Mouse (Mus musculus): ENCODE measurements at regions not wholly inside any gene's neighbourhood (a gene's known extent, or its start where the extent isn't known, plus 50 kb on each side); places are given as distances from the start of the nearest gene placed in this dataset.

DNA sequence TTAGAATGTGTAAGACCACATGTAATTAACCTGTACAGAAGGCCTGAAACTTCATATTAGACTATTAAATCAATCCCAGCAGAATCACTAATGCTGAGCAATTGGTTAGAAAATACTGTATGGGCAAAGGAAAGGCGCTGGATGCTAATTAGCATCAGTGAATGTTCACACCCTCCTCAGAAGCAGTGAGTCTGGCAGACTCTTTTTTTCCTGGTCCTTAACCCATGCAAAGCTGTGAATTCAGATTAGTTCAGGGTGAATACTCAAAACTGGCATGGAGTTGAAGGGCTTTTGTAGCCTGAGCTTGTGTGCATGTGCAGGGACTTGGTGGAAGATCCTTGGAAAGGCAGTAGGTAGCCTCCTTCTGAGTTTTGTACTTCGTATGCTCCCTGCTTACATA, 179.3 kb downstream of the Slc4a3 start:
- TF ChIP-seq CEBPB (IDR thresholded peaks at IDR 0.05; ENCODE audit: low read depth) (no peak), CTCF (IDR thresholded peaks at IDR 0.05; ENCODE audit: control insufficient read depth, insufficient read depth, insufficient read length) (no peak), MAX (IDR thresholded peaks at IDR 0.05) (no peak), MYOD1 (IDR thresholded peaks at IDR 0.05; ENCODE audit: control insufficient read depth, insufficient read length, low read depth) (no peak), USF1 (IDR thresholded peaks at IDR 0.05; ENCODE audit: low read depth) (no peak)

All from C2C12 (cell line).